ENCODE assay signal across 8 mouse cellular contexts in genomic region chr5:65390648-65391644, GRCm38 (mm10). TPM values are rescaled to one million over a fixed set of nuclear protein-coding genes. Genes with fewer than 3 reads are reported as not detected.
DNase-seq lines count a peak whose midpoint lies in the region; ATAC-seq and TF ChIP-seq lines count a peak whose summit lies in the region.

Gene Rpl9, minus strand, starts transcription at chr5:65391444.
Gene Lias, plus strand, starts transcription at chr5:65391497.

- ATAC-seq in forebrain, embryonic 15.5 days (replicated peaks) = peak; percentile 98
- ATAC-seq in neutrophil, adult 5-6 weeks (ENCODE audit: extremely low read depth, insufficient number of reproducible peaks, low FRiP score, poor library complexity, severe bottlenecking) = peak; percentile 100

- no peaks in the 10 kb centered on the region for H3K4me1 ChIP-seq in ES-E14 (ENCODE audit: control insufficient read depth in 2 of 2, insufficient read depth in 2 of 2, low read length in 2 of 2, poor library complexity in 1 of 2)
- peaks cover 32% of the 10 kb centered on the region for H3K4me1 ChIP-seq in forebrain, embryonic 15.5 days
- H3K4me1 ChIP-seq in lung, adult 2 months (ENCODE audit: control insufficient read depth, insufficient read depth, low read length) = peaks cover 5% of the 10 kb centered on the region; the same call in 1 of the 2 replicates

- H3K9me3 ChIP-seq in ES-E14 (ENCODE audit: control insufficient read depth, insufficient read depth, low read depth, low read length) = no peaks in the 10 kb centered on the region
- H3K9me3 ChIP-seq in forebrain, embryonic 15.5 days = no peaks in the 10 kb centered on the region

- no peak for TF ChIP-seq CTCF in lung, adult 2 months (IDR thresholded peaks at IDR 0.05; ENCODE audit: insufficient read depth, low read length)

- peak within 1 kb of the TSS; percentile 99 for H3K9ac ChIP-seq in ES-E14 (ENCODE audit: insufficient read depth, low read depth, low read length, poor library complexity, severe bottlenecking)
- H3K9ac ChIP-seq in forebrain, embryonic 15.5 days (replicated peaks) = peak within 1 kb of the TSS; percentile 98

- peak; percentile 97 for TF ChIP-seq POLR2A in lung, adult 2 months (IDR thresholded peaks at IDR 0.05; ENCODE audit: borderline replicate concordance, extremely low read depth, low read depth, low read length)

- no peaks in the 10 kb centered on the region for H3K27me3 ChIP-seq in forebrain, embryonic 15.5 days

- peak; percentile 95 for DNase-seq in ES-E14 (ENCODE audit: low read depth, low spot score)
- DNase-seq in cerebellum, adult 11-12 months = peak; percentile 98
- peak; percentile 95 for DNase-seq in heart, postnatal 25 days (ENCODE audit: low spot score)
- DNase-seq in layer of hippocampus, adult 18-20 months (ENCODE audit: low spot score in 2 of 2) = peak; percentile 98 to 99
- DNase-seq in lung, adult 2 months = peak; percentile 99
- DNase-seq in thymus, adult 18-20 months = peak; percentile 96 to 99

- H3K27ac ChIP-seq in ES-E14 (ENCODE audit: insufficient read depth, low read depth, low read length, poor library complexity, severe bottlenecking) = peak within 1 kb of the TSS; percentile 93
- H3K27ac ChIP-seq in forebrain, embryonic 15.5 days (replicated peaks) = peak within 1 kb of the TSS; percentile 94

- H3K36me3 ChIP-seq in ES-E14 (ENCODE audit: control insufficient read depth, insufficient read depth, low read length, poor library complexity, severe bottlenecking) = peaks cover 36% of the 10 kb centered on the region
- peaks cover 49% of the 10 kb centered on the region for H3K36me3 ChIP-seq in forebrain, embryonic 15.5 days

- under 1% methylated on average over 83 of the region's 83 CpGs for WGBS in forebrain, embryonic 15.5 days
- under 1% methylated on average over 83 of the region's 83 CpGs for WGBS in lung, adult 2 months

- intact Hi-C loops in heart, postnatal 25 days (cut with DNase I) = loop anchor here (2.0 to 10.0 kb wide), 2 partner anchors 54 to 386 kb away; no protein-coding TSS in a partner anchor

- peak within 1 kb of the TSS; percentile 76 for H3K4me2 ChIP-seq in forebrain, embryonic 15.5 days (replicated peaks)

- in situ Hi-C loops in ES-E14 (cut with MboI; ENCODE audit: low sequenced_read_pairs in 2 of 2, unreplicated experiment in 2 of 2) = no loop called here

- peak within 1 kb of the TSS; percentile 89 to 96 for H3K4me3 ChIP-seq in ES-E14 (ENCODE audit: insufficient read depth in 1 of 2, low read depth in 1 of 2, low read length in 2 of 2, poor library complexity in 1 of 2, severe bottlenecking in 1 of 2)
- peak within 1 kb of the TSS; percentile 92 for H3K4me3 ChIP-seq in forebrain, embryonic 15.5 days
- peak within 1 kb of the TSS; percentile 96 for H3K4me3 ChIP-seq in lung, adult 2 months (replicated peaks; ENCODE audit: extremely low read depth, low read depth, low read length)

TF ChIP-seq in ES-E14, 5 proteins besides CTCF, POLR2A, EP300 and RAD21:
- TF ChIP-seq HCFC1 (IDR thresholded peaks at IDR 0.05; ENCODE audit: borderline replicate concordance, insufficient read depth, low read length) = peak; percentile 93
- peak; percentile 53; the same call in 1 of the 2 replicates for TF ChIP-seq CHD2 (IDR thresholded peaks at IDR 0.05; ENCODE audit: low read depth, low read length)
- TF ChIP-seq MAFK (IDR thresholded peaks at IDR 0.05; ENCODE audit: insufficient read depth, low read depth, low read length) = no peak
- TF ChIP-seq ZC3H11A (IDR thresholded peaks at IDR 0.05; ENCODE audit: borderline replicate concordance, low read depth, low read length) = peak; percentile 70; the same call in 1 of the 2 replicates
- TF ChIP-seq ZNF384 (IDR thresholded peaks at IDR 0.05; ENCODE audit: low read depth, low read length) = no peak
TF ChIP-seq in ES-E14: peak in this region for 3.

RNA-seq across cellular contexts. Expression of gene Rpl9, which starts in this region (rescaled TPM):
- total RNA-seq in ES-E14 (2012; rRNA removed) = 1,957 and 1,967 TPM in 2 replicates
- polyA plus RNA-seq in forebrain, embryonic 15.5 days (2015; fragmentation: Nextera tagmentation; extraction: Ambion mirVana) = 635 and 693 TPM in 2 replicates
- 100 to 1,000 TPM; 612 to 670 TPM for total RNA-seq in heart, postnatal 25 days (2021)
- total RNA-seq in layer of hippocampus, adult 18-20 months (2021) = 100 to 1,000 TPM; 742 to 758 TPM
- polyA plus RNA-seq in lung, adult 2 months (2012; rRNA removed) = 152 and 224 TPM in 2 replicates
- 1,010 and 1,014 TPM in 2 replicates for total RNA-seq in neutrophil, adult 5-6 weeks (2017)

RNA-seq across cellular contexts. Expression of gene Lias, which starts in this region (rescaled TPM):
- total RNA-seq in ES-E14 (2012; rRNA removed) = 38.8 and 52.8 TPM in 2 replicates
- 62.5 and 69.0 TPM in 2 replicates for polyA plus RNA-seq in forebrain, embryonic 15.5 days (2015; fragmentation: Nextera tagmentation; extraction: Ambion mirVana)
- 10 to 100 TPM; 50.8 to 52.3 TPM for total RNA-seq in heart, postnatal 25 days (2021)
- 10 to 100 TPM; 26.7 to 27.5 TPM for total RNA-seq in layer of hippocampus, adult 18-20 months (2021)
- 6.3 and 13.1 TPM in 2 replicates for polyA plus RNA-seq in lung, adult 2 months (2012; rRNA removed)
- 48.3 and 66.2 TPM in 2 replicates for total RNA-seq in neutrophil, adult 5-6 weeks (2017)

Comparison
In these comparisons a context has a peak if more than half of its experiments do, and no peak if none do; other contexts are left out.
1. Peak in every context shown above with its lines: DNase-seq, ATAC-seq, H3K4me3 ChIP-seq and H3K27ac ChIP-seq.